Mouse (Mus musculus): ENCODE measurements around the gene Grm7.

DNA sequence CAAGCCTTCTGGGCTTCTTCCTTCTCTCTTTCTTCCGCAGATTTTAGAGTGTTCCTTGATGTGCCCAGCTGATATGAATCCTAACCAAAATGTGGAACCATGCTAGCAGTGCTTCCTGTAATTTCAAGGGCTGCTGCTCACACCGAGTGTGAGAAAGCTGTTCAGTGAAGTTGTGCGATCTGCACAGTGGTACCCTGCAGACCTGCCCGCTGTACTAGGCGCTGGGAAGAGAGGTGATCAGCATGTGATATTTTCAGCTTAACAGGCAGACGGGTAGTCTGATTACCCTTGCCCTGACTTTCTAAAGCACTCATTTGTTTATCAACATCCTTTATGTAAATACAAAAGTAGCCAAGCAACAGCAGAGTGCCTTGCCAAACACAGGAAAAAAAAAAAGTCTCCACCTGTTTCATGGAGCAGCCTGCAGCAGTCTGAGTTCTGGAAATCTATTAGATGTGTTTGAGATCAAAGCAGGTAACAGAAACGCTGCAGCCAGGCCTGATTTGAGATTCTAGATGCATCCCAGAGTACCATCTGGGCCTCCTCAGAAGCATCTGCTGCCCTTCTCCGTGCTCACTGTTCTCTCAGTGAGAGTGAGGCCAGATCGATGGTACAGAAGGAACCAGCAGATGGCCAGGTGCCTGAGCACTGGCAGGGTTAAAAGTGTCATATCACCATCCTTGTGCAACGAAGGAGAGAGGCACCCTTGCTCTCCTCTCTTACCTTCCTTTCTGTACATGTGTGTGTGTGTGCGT lies 727.4 kb downstream of the Grm7 start:
- TF ChIP-seq ZC3H11A (IDR thresholded peaks at IDR 0.05; ENCODE audit: borderline replicate concordance, low read depth, low read length) (no peak), HCFC1 (IDR thresholded peaks at IDR 0.05; ENCODE audit: borderline replicate concordance, insufficient read depth, low read length) (no peak)
